Mouse (Mus musculus): ENCODE data around the gene Fscn2. TPM values are rescaled to one million over a fixed set of nuclear protein-coding genes. Genes with fewer than 3 reads are reported as not detected.
"Not testable (repeated sequence)": the region's sequence is repeated elsewhere in the genome, so short reads cannot be mapped to it uniquely, and the experiment has no call there.

Gene Fscn2
- total RNA-seq, 2 experiments from 2014 or later: 0.39 to 0.52 TPM

DNA sequence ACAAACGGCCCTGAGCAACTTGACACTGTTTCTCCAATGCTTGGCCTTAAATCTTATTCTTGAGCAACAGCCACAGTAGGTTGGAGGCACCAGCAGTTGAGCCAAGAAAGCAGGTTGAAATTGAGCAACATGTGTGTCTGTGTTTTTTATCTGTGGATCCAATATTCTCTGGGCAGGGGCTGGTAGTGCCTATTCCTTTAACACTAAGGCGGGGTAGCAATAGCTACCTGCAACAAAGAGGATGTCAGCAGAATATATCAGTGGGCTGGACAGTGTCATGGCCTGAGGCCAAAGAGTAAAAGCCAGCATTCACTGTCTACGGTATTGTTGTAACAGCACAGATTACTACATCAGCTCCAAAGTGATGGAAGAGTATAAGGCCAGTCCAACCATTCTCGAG lies 34.3 kb downstream of the Fscn2 start:
- peak; percentile 30 for DNase-seq (ENCODE audit: low spot score)

DNA sequence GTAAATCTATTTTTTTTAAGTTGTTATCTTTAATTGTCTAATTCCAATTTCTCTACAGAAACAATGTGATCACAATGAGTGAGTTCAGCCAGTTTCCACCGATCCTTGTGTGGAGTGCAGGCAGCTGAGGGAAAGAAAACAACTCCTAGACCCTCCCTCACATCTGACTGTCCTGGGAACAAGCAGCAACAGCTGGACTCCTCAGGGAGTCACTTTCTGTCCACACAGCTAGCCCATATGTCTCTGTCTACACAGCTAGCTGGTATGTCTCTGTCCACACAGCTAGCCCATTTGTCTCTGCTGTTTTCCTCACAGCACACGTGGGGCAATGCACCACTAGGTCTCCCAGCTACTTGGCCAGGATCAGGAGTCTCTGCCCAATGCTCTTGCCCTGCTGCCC lies 36.3 kb downstream of the Fscn2 start:
- no peak for DNase-seq (ENCODE audit: low spot score)

DNA sequence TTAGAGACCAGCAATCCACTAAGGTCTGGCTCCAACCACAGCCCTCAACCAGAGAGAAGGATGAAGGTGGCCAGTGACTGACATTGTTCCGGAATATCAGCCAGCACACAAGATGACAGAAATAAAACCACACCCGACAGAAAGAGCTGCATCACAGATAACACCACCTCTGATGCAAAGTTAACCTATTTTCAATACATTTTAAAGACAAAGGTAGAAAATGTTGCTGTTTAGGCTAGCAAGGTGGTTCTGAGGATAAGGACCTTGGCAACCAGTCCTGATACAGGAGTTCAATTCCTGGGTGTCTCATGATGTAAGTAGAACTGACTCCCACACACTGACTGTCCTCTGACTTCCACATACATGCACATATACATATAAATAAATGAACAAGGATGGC lies 38.0 kb downstream of the Fscn2 start:
- DNase-seq (ENCODE audit: low spot score): no peak

DNA sequence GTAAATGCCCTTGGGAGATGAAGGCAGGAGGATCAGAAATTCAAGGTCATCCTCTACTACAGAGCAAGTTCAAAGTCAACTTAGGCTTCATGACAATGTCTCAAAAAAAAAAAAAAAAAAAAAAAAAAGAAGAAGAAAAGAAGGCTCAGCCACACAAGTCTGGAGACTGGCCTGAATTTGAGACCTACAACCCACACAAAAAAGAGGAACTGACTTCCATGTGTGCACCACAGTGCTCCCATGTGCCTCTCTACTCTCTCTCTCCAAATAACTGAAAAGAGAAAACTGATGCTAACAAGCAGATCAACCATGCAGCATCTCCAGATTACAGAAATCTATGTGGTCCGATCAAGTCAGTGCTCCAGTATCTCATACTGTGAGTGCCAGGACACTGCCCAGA lies 43.5 kb downstream of the Fscn2 start:
- DNase-seq (ENCODE audit: low spot score): no peak

DNA sequence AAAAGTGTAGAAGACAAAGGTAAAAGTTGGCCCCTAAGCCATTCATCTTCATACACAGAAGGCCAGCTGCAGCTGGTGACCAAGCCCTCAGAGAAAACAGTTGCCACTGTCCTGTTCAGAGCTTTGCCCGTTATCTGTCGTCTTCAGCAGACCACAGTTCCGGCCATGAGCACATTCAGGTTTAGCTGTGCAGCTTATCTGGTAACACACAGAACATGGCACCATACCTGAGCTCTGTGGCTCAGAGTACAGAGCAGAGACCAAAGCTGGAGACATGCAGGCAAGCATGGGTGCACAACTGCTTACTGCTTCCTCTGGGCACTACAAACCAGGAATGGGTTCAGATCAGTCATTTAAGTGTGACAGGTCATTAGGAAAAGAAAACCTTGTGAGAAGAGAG lies 44.5 kb downstream of the Fscn2 start:
- DNase-seq (ENCODE audit: low spot score): no peak

DNA sequence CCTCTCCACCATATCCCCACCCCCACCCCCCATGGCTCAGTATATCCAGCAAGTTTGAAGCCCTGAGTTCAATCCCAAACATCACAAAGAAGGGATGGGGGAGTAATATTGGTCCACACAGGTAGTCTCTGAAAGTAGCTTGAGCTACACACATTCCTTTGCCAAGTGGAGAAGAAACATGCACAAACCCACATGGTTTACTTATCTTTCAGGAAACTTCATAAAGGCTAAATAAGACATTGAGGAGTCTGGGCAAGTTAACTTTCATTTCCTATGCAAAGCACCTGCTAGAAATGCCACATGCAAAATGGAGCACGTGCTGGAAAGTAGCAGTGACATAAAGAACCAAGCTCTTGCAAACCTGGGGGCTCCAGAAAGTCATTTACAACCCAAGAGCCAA lies 45.1 kb downstream of the Fscn2 start:
- no peak for DNase-seq (ENCODE audit: low spot score)

DNA sequence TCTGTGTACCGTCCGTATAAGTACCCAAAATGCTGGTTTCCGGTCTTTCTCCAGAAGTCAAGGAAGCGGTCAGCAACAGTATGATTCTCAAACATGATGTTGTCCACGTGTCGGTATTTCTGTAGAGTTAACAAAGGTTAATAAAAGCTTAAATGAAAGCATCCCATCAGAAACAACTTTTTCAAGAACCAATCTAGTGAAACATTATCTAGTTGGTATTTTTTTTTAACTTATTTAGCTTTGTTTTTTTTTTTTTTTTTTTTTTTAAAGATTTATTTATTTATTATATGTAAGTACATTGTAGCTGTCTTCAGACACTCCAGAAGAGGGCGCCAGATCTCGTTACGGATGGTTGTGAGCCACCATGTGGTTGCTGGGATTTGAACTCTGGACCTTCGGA lies 52.3 kb downstream of the Fscn2 start:
- DNase-seq (ENCODE audit: low spot score): not testable (repeated sequence)

Small RNA genes lying within 50 kb of the gene (microRNA-seq; reads per million reads assigned to microRNA genes)
- gene Gm23419 (not detected), gene Mir6935 (not detected)

Other genes with a start within 250 kb of the Fscn2 start
- gene Slc38a10, start 210.2 kb upstream of the Fscn2 start, total RNA-seq (2021): 10 to 100 TPM; 39.0 to 48.2 TPM
- gene Bahcc1, start 128.6 kb upstream of the Fscn2 start, total RNA-seq (2021): 1 to 10 TPM; 3.4 to 4.6 TPM
- gene Actg1, start 13.0 kb upstream of the Fscn2 start, total RNA-seq (2021): 100 to 1,000 TPM; 158 to 253 TPM
- 10 to 100 TPM in 1 of 2 experiments, 1 to 10 TPM in 1; 8.3 to 19.3 TPM for gene Faap100, start 17.2 kb downstream of the Fscn2 start, total RNA-seq (2021)
- 100 to 1,000 TPM in 1 of 2 experiments, 10 to 100 TPM in 1; 84.6 to 100 TPM for gene Nploc4, start 76.2 kb downstream of the Fscn2 start, total RNA-seq (2021)
- under 1 TPM in 1 of 2 experiments, not detected in 1; 0.57 TPM for gene Tspan10, start 81.1 kb downstream of the Fscn2 start, total RNA-seq (2021)
- gene Pde6g, start 92.0 kb downstream of the Fscn2 start, total RNA-seq (2021): under 1 TPM; 0.33 to 0.39 TPM
- 10 to 100 TPM; 18.9 to 24.7 TPM for gene Oxld1, start 96.5 kb downstream of the Fscn2 start, total RNA-seq (2021)
- 1 to 10 TPM; 5.7 to 6.2 TPM for gene Ccdc137, start 96.6 kb downstream of the Fscn2 start, total RNA-seq (2021)
- gene Arl16, start 106.1 kb downstream of the Fscn2 start, total RNA-seq (2021): 1 to 10 TPM; 4.3 to 6.2 TPM
- gene Mrpl12, start 123.1 kb downstream of the Fscn2 start, total RNA-seq (2021): 100 to 1,000 TPM; 130 to 136 TPM
- 1 to 10 TPM; 3.3 to 4.5 TPM for gene Slc25a10, start 130.3 kb downstream of the Fscn2 start, total RNA-seq (2021)
- under 1 TPM in 1 of 2 experiments, not detected in 1; 0.45 TPM for gene Gcgr, start 169.2 kb downstream of the Fscn2 start, total RNA-seq (2021)
- 10 to 100 TPM; 18.4 to 22.7 TPM for gene Mcrip1, start 188.2 kb downstream of the Fscn2 start, total RNA-seq (2021)
- 100 to 1,000 TPM; 140 to 577 TPM for gene Ppp1r27, start 189.6 kb downstream of the Fscn2 start, total RNA-seq (2021)
- gene P4hb, start 211.7 kb downstream of the Fscn2 start, total RNA-seq (2021): 100 to 1,000 TPM; 188 to 221 TPM
- gene Arhgdia, start 220.1 kb downstream of the Fscn2 start, total RNA-seq (2021): 10 to 100 TPM; 71.0 to 89.8 TPM
- gene Alyref, start 236.8 kb downstream of the Fscn2 start, total RNA-seq (2021): 10 to 100 TPM; 42.8 to 48.6 TPM
- 10 to 100 TPM; 45.9 to 52.1 TPM for gene Anapc11, start 236.9 kb downstream of the Fscn2 start, total RNA-seq (2021)
- not detected for gene Npb, start 246.9 kb downstream of the Fscn2 start, total RNA-seq (2021)